Mouse (Mus musculus): Measurements from ENCODE around the gene Camsap1.

Camsap1 gene

DNA sequence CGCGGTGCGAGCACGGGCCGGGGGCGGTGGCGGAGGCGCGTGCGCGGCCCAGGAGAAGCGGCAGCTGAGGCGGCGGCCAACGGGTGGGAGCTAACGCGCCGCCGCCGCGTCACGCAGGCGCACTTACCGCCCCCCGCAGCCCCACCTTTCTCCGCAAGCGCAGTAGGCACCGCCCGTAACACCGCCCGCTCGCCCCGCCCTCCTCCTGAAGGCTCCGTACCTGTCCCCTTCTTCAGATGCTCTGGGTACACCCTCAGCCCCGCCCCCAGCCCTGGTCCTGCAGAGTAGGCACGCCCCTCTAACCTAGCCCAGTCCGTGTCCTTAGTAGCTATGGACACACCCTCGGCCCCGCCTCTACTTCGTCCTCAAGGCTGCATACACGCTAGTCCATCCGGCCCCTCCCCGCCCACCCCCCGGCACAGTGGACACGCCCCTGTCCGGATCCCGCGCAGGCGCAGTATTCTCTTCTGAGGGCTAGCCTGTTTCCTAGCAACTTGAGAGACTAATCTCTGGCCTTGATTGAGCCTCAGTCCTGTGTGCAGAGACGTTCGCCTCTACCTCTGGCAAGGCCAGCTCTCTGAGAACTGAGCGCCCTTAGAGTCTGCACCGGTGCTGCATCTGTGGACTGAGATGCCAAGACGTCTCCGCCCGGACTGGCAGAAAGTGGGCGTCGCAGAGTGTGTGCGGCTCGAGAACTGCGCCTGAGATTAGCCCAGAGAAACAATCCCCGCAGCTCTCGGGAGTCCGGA is at the start of gene Camsap1:
Gene Camsap1 (minus strand): TSS at position 124 of the 749 bp plus-strand sequence.
- peak; percentile 99 for DNase-seq (ENCODE audit: low read depth, low spot score)

DNA sequence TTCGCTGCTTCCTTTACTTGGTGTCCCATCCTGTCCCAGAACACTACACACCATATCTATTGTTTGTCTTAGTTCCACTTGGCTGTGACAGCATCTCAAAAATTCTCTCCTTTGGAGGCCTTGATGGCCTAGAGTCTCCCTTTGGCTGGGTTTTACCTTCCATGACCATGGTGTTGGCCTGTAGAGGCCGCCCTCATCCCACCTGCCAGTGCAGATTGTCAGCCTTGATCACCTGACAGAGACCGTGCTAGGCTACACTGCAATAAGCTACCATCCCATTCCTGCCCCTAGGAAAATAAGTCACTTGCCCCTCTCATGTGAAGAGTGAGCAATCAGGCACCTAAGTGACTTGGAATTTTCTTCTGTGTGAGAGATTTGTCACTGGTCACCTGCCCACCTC is 47.2 kb upstream of the Camsap1 start:
- no peak for DNase-seq (ENCODE audit: low read depth, low spot score)

DNA sequence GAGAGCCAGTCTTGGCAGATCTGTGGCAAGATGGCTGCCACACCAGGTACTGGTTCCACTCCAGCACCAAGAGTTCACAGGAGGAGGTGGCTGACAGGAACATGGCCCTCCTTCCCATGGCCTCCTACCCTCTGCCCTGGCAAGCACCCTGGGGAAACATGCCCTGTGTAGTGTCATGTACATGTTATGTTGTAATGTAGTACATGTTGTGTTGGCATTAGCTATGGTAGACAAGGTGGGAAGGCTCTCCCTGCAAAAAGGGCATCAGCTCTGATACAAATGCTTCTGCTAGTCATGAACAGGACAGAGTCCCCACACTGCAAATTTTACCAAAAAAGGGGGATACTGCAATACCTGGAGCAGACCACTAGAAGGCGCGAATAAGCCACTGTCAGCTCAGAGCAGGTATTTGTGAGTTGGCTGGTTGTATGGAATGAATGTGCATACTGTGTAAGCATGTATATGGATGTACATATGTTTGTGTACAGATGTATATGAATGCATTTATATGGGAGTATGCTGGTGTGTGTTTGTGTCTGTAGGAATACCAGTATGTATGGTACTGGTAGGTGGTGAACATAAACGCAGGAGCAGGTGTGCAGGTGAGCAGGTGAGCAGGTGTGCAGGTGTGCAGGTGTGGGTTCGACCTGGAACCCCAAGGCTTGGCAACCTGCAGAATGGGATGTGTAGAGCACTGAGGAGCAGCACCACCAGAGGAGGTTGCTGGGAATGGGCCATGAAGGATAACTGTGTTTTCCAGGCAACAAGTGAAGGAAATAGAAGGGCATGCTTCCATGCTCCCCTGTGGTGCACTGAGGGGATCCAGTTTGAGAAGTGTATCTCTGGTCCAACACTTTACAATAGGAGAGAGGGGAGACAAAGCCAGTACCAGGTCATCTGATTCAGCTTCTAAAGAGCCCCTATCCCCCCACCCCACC is 41.3 kb upstream of the Camsap1 start:
- DNase-seq (ENCODE audit: low read depth, low spot score): peak; percentile 59

DNA sequence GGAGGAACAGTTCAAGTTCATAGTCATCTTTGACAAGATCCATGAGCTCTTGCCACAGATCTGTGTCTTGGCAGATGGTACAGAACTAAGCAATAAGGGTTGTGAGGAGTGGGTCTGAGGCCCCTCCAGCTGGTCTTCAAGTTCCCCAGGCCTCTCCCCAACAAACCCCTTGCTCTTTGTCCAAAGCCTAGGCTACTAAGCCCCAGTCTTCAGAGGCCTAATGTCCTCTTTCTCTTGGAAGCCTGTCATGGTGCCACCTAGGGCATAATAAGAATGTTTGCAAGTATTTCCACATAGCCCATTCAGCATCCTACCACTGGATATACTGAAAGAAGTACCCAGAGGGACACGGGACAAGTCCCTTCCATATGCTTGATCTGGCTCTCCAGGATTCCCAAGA is 39.5 kb upstream of the Camsap1 start:
- no peak for DNase-seq (ENCODE audit: low read depth, low spot score)

DNA sequence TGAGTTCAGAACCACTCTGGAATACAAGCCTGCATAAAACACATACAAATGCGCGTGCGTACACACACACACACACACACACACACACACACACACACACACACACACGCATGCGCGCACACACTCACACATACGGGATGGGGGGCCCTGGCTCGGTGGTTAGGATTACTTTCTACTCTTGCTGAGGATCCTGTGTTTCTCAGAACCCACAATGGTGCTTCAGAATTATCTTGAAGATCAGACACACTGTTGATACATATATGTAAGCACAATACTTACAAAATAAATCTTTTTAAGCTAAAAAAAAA is 39.1 kb upstream of the Camsap1 start:
- no peak for DNase-seq (ENCODE audit: low read depth, low spot score)

DNA sequence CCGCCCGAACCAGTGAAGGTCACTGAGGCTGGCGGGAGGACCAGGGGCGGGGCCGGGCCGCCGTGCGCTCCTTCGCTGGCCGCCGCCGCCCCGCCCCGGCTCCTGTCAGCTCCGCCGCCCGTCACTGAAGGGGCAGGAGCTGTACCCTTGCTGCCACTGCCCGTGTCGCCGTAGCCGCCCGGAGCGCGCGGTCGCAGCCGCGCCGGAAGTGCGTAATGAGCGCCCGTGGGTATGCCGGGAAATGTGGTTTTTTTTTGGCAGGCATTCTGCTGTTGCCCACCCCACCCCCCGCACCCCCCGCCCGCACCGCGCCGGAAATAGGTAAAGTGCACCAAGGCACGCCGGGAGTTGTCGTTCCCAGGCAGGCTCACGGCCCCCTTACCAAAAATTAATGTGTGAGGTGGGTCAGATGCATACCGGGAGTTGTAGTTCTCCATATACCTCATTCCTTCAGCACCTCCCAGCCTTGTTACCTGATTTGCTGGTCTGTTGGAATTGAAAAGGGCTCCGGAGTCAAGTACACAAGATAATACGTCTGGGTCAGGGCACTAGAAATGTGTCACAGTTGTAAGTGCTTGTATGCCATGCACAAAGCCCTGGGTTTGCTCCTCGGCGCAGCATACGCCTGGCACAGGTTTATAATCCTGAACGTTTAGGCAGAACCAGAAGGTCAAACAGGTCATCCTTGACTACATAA is 38.6 kb upstream of the Camsap1 start, which contains the start of gene Ubac1:
Gene Ubac1 (minus strand): TSS at position 187 of the 697 bp plus-strand sequence.
- DNase-seq (ENCODE audit: low read depth, low spot score): peak; percentile 82

DNA sequence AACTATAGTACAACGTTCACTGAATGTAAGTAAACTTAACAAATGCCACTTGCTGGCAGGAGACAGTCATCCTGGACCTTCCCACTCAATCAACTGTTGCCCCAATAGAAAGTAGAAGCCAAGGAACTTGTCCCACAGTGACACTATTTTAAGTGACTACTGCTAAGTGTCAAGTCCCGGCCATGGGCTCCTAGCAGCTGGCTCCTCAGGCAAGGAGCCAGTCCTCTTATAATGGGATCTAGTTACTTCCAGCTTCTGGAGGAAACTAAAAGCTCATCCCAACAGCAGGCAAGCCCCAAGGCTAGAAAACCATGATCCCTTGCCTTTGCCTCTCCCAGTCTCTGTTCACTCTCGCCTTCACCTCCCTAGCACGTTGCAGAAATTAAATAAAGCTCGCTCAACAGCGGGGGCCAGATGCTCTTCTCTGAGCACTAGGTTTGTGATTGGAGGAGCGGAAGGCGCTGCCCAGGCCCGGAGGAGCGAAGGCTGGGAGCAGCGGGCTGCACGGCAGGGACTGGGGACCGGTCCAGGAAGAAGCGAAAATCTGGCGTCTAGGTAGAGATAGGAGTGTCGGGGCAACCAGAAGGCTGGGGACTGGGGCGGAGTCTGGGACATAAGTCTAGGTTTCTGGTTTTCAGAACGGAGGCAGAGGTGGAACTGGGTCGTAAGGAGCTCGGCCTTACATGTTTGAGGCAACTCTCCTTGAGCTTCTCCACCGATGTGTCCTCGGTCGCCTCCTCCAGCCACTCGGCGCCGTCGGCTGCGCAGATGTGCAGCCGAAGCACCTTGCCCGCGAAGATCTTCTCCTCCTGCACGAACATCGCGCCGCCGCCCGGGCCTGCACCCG is 37.9 kb upstream of the Camsap1 start:
- peak; percentile 53 for DNase-seq (ENCODE audit: low read depth, low spot score)

DNA sequence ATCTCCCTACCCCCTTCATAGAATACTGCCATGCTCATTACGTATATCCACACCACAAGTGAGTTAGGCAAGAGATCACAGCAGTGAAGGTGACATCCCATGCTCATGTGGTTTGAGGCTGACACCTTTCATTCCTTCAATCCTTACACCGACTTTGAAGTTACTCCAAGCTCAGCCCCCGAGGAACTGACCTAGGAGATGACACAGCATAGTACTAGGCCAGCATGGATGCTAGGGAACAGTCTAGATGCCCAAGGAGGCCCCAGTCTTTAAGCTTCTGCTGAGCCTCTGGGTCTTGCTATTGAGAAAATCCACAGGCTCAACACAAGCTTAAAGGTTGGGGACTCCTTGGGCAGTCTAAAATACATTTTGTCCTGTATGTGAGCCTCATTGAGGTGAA is 36.8 kb upstream of the Camsap1 start:
- peak; percentile 66 for DNase-seq (ENCODE audit: low read depth, low spot score)

DNA sequence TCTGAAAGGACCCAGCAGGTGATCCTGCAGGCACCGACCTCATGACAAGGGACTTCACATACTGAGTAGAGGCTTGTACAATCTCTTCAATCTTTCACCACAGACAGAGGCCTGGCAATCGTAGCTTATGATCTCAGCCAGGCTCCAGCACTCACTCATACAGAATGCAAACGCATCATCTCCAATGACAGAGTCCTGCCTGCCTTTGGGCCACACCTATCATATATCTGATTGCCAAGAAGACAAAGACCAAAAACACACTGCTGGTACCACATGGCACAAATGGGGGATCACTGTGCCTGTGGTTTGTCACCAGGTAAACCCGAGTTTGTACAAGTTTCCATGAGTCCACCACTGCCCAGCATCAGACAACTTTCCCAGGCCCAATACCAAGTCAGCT is 34.2 kb upstream of the Camsap1 start:
- DNase-seq (ENCODE audit: low read depth, low spot score): peak; percentile 46

DNA sequence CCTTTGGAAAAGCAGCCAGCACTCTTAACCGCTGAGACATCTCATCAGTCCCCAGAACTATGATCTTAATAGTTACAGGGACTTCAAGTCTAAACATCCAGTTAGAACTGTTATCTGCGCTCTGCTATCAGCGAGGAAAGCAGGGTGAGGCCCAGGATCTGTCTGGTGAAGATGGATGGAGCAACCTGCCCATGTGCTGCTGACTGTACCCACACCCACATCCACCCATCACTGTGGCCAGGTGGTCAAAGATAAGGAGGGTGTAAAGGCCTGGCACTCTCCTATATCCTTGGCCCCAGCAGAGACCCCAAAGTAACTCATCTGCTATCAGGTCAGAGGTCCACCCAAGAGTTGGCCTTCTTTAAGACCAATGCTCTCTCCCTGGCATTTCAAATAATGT is 30.6 kb upstream of the Camsap1 start:
- DNase-seq (ENCODE audit: low read depth, low spot score): peak; percentile 86

DNA sequence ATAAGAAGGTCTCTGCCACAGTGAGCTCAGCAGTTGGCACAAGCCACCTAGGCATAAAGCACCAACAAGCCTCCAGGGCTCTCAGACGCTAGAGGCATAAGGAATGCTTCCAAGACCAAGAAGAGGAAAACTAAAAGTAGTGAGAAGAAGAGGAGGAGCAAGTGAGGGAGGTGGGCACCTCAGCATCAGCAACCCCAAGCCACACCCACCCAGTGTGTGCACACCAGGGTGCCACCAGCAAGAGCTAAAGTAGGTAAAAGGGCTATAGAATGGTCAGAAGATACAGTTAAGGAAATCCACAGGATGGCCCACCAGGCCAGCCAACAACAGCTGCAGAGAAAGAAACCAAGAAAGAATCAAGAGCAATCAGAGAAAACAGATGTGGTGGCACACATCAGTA is 28.3 kb upstream of the Camsap1 start:
- DNase-seq (ENCODE audit: low read depth, low spot score): no peak

DNA sequence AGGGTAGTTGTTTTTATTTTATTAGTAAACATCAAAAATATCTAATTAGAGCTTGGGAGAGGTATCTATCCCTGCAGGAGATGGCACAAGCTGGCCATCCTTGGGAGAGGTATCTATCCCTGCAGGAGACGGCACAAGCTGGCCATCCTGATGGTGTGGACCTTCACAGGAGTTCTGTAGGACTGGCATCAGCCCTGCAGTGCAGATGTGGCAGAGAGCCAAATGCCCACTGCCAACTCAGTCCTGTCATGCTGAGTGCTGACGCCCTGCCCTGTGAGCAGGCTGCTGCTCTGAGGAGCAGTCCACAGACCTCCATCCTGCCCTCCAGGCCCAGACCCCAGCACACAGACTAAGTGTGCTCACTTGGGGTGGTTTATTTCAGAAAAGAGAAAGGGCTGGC is 18.9 kb upstream of the Camsap1 start:
- no peak for DNase-seq (ENCODE audit: low read depth, low spot score)

DNA sequence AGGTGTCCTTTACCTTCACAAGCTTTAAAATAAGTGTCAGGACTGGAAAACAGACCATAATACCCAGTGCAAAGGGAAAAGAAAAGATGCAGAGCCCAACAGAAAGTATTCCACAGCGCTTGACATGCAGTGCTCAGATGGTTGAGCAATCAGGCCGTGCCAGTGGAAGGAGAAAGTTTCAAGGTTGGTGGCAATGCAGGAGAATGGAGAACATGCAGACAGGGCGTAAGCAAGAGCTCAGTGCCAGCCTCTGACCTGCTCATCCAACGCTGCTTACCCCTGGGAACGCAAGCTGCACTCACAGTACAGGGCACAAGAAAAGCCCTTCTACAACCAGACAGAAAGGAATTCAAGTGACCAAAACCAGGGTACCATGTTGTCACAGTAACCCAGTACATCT is 18.1 kb upstream of the Camsap1 start:
- no peak for DNase-seq (ENCODE audit: low read depth, low spot score)

DNA sequence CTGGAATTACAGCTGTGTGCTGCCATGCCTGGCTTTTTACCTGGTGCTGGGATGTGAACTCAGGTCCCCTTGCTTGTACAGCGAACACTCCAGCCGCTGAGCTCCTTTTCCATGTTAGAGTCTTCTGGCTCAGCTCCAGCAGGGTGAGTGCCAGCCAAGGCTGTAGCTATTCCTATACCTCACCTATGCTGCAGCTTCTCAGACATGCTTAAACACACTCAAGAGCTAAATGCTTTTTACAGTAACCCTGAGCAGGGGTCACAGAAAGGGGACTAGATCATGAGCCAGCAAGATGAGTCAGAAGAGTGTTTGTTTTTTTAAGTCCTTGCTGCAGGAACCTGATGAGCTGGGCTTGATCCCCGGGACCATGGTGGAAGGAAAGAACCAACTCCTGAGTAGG is 14.6 kb upstream of the Camsap1 start:
- no peak for DNase-seq (ENCODE audit: low read depth, low spot score)

DNA sequence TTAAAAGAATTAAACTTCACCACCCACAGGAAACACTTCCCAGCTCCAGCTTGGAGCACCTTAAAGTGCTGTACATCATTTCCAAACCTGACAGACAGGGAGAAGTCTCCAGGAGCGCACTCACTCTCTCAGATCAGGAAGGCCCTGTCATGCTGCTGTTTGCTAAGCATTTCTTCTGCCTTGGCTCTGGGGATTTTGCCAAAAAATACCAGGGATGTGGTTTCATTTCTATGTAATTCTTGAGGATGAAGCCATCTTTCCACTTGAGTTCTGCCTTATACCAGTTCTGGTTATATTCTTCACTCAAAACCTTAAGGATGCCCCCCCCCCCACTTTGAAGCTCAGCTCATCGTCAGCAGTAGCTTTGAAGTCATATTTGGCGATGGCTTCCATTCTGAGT is 11.7 kb upstream of the Camsap1 start:
- DNase-seq (ENCODE audit: low read depth, low spot score): no peak

DNA sequence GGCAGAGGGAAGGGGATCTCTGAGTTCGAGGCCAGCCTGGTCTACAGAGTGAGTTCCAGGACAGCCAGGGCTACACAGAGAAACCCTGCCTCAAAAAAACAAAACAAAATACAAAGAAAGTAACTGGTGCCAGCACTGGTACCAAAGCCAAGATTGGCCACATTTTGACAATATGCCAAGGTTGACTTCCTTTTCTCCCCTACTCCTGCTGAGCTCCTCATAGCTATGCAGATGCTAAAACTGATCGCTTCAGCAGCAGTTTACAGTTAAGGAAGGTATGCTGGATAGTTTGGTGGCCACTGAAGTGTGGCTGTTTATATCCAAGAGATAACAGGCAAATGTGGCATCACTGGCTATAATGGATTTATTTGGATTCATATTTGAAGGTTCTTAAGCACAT is 9.2 kb upstream of the Camsap1 start:
- no peak for DNase-seq (ENCODE audit: low read depth, low spot score)

DNA sequence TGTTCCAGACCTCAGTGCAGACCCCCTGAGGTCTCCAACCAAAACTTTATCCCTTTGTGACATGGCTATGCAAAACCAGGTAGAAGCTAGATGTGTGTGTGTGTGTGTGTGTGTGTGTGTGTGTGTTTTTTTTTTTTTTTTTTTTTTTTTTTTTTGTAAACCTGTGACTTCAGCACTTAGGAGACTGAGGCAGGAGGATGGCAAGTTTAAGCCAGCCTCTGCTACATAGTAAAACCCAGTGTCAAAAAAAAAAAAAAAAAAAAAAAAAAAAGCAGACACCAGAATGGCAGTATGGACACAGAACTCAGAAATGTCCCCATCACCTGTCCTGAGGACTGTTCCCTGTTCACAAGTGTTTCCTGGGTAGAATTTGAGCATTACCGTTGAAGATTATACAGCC is 6.6 kb upstream of the Camsap1 start:
- DNase-seq (ENCODE audit: low read depth, low spot score): no peak

DNA sequence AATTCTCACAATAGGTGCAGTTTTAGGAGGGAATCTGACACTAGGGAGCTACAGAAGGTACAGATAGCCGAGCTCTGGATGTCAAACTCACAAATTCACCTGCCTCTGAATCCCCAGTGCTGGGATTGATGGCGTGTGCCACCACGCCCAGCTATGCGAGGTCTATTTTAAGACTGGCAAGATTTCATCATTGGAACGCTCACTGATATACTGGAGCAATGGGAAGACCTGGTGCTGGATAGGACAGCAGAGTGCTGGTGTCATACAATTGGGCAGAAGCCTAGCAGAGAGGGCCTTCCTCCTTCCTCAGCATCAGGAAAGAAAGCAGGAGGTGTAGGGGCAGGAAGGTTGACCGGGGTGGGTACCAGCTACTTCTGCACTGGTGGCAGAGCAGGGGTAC is 4.7 kb upstream of the Camsap1 start:
- no peak for DNase-seq (ENCODE audit: low read depth, low spot score)

DNA sequence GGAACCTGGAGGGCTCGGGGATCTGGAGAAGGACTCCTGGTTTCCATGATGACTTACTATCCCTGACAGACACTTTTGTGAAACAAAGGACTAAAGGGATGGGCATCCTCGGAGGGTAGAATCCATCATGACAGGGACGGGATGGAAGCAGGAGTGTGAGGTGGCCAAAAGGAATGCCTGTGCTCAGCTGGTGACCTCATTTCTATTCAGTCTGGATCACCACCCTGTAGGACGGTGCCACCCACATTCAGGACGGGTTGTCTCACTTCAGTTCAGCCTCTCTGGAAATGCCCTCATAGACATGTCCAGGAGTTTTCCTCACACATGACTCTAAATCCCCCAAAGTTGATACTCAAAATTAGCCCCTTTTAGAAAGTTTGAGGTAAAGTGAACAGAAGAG is 3.5 kb upstream of the Camsap1 start:
- no peak for DNase-seq (ENCODE audit: low read depth, low spot score)

DNA sequence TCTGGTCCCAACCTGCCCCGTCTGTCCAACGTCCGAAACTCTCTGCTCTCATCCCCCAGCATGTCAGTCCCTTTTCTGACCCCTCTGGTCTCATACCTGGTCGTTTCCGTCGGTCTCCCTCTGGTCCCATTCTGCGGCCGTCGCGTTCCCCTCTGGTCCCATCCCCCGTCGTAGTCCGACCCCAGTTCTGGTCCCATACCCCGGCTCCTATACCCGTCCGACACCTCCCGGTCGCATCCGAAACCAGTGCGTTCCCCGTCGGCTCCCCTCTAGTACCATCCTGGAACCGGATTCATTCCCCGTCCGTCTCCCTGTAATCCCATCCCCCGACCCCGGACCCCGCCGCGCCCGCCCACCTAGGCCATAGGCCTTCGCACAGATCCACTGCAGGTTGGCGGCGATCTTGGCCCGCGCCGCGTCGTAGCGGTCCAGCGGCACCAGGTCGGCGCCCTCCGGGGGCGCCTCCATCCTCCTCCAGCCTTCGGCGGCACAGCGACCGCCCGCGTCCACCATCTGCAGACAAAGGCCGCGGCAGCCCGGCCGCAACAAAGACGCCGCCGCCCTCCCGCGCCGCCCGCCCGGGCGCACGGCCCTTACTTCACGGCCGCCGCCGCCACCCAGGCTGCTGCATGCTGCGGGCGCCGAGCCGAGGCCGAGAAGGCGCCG is 523 bp downstream of the Camsap1 start:
- peak; percentile 28 for DNase-seq (ENCODE audit: low read depth, low spot score)

DNA sequence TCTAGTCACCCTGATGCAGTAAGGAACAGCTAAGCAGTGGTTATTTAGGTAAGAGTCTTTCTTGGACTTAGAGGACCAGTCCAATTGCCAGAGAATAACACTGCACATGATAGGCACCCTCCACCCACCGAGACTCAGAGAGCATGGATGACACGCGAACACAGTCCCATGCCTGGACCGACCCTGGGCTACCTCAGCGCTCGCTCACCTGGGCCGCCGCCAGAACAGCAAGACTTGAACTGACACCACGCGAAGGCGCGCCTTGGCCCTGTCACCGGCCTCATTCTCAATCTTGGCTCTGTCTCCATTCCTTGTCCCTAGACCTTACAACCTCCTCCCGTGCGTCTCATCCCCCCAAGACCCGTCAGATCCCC is 1.0 kb downstream of the Camsap1 start:
- peak; percentile 31 for DNase-seq (ENCODE audit: low read depth, low spot score)
